Mouse (Mus musculus) embryonic facial prominence, embryonic 10.5 days (tissue): ENCODE data around the gene Zfp992. TPM values are rescaled to one million over a fixed set of nuclear protein-coding genes. Genes with fewer than 3 reads are reported as not detected.
"Not testable (repeated sequence)": the region's sequence is repeated elsewhere in the genome, so short reads cannot be mapped to it uniquely, and the experiment has no call there.

Source experiments
- DNase-seq: peaks from one replicate; pipeline ENCODE4 v3.0.0-alpha.2; 2017; ENCODE audit warnings: low spot score
- H3K27ac ChIP-seq: fragments of 300-500 bp; sonication (generic); replicated peaks from 2 replicates; pipeline ENCODE4 v1.5.1; 2016; ENCODE audit warnings: mild to moderate bottlenecking
- H3K27me3 ChIP-seq: fragments of 300-500 bp; sonication (generic); replicated peaks from 2 replicates; pipeline ENCODE4 v1.6.1; 2016; ENCODE audit warnings: low read depth, mild to moderate bottlenecking; ENCODE audit not compliant: poor library complexity, severe bottlenecking
- H3K36me3 ChIP-seq: fragments of 300-500 bp; sonication (generic); replicated peaks from 2 replicates; pipeline ENCODE4 v1.6.1; 2016; ENCODE audit warnings: mild to moderate bottlenecking, moderate library complexity
- H3K4me1 ChIP-seq: fragments of 300-500 bp; sonication (generic); 2 replicates; pipeline ENCODE4 v1.6.1; 2016
- H3K4me3 ChIP-seq: fragments of 300-500 bp; sonication (generic); 2 replicates; pipeline ENCODE4 v1.5.1; 2016; ENCODE audit warnings: mild to moderate bottlenecking, moderate library complexity
- H3K9me3 ChIP-seq: fragments of 300-500 bp; sonication (generic); 2 replicates; pipeline ENCODE4 v1.6.1; 2016; ENCODE audit warnings: mild to moderate bottlenecking
- WGBS: fragments of 180-500 bp; shearing (Covaris S2); methylation state at CpG from one replicate; pipeline ENCODE4 v1.1.7; 2016; 5-methylcytosine and 5-hydroxymethylcytosine counted together
- polyA plus RNA-seq: library from polyadenylated mRNA; unstranded; fragments of >200 nt; fragmentation: Nextera tagmentation; extraction: Ambion mirVana; gene quantifications from 2 replicates; pipeline ENCODE4 v1.2.1, GENCODE M21; 2016

Gene Zfp992
- polyA plus RNA-seq, 1 experiment from 2014 or later = 5.0 TPM

DNA sequence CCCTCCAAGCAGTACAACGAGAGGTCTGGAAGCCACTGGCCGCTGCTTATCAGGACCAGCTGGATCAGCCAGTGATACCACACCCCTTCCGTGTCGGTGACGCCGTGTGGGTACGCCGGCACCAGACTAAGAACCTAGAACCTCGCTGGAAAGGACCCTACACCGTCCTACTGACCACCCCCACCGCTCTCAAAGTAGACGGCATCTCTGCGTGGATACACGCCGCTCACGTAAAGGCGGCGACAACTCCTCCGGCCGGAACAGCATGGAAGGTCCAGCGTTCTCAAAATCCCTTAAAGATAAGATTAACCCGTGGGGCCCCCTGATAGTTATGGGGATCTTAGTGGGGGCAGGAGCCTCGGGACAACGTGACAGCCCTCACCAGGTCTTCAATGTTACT is 60.2 kb downstream of the Zfp992 start:
- H3K36me3 ChIP-seq = not testable (repeated sequence)

DNA sequence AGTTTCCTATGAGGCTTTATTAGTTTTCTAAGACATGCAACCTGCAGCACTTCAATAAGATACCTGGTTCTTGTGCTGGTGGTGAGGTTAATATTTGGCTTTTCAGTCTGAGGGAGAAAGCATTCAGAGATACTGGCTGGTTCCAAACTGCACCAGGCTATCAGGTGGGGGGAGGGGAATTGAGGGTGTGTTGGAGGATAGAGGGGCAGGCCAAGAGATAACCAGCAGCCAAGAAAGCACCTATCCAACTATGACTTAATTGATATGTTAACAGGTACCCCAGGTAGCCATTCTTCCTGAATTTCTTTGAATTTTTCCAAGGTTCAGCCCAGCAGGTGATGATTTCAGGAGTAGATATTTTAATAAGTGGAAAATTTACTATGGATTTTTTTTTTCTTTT is 63.0 kb downstream of the Zfp992 start:
- peaks cover 43% of the 10 kb centered on the region for H3K9me3 ChIP-seq
- not testable (repeated sequence) for DNase-seq, H3K27ac ChIP-seq, H3K36me3 ChIP-seq, H3K4me3 ChIP-seq, H3K27me3 ChIP-seq, H3K4me1 ChIP-seq

More for the DNA sequence above, 60.2 kb downstream of the Zfp992 start:
- not testable (repeated sequence) for H3K27me3 ChIP-seq, H3K4me1 ChIP-seq, H3K4me3 ChIP-seq, DNase-seq, H3K27ac ChIP-seq
- WGBS = 96% methylated on average over 23 of the region's 24 CpGs
- H3K9me3 ChIP-seq = peaks cover 19% of the 10 kb centered on the region

DNA sequence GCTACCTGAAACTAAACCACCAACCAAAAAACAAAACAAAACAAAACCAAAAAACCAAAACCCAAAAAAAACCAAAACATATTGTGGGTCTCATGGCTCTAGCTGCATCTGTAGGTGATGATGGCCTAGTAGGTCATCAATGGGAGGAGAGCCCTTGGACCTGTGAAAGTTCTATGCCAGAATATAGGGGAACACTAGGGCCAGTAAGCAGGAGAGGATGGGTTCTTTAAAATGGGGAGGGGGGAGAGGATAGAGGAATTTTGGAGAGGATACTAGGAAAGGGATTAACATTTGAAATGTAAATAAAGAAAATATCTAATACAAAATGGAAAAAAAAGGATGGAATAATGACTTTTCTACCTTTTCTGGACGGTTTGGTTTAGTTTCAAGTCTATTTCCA is 67.7 kb downstream of the Zfp992 start:
- H3K27me3 ChIP-seq = no peaks in the 10 kb centered on the region
- H3K27ac ChIP-seq = no peak overlapping the region
- no peaks in the 10 kb centered on the region for H3K36me3 ChIP-seq
- no peak for DNase-seq
- 63% methylated on average over 1 of the region's 1 CpGs for WGBS
- H3K4me1 ChIP-seq = no peaks in the 10 kb centered on the region
- no peak overlapping the region for H3K4me3 ChIP-seq
- H3K9me3 ChIP-seq = peaks cover 80% of the 10 kb centered on the region

DNA sequence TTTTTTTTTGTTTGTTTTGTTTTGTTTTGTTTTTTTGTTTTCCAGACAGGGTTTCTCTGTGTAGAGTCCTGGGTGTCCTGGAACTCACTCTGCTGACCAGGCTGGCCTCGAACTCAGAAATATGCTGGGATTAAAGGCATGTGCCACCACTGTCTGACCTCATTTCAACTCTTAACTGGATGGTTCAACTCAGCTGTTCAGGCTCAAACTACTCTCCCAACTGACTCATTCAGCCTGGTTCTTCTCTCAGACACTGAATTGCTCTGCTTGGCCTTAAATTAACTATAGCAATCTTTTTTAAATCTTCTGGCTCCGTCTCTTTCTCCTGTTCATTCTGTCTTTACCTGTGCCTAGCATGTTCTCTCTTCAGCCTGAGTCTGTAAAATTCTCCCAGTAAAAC is 68.3 kb downstream of the Zfp992 start:
- H3K9me3 ChIP-seq = peaks cover 81% of the 10 kb centered on the region
- H3K36me3 ChIP-seq, H3K4me1 ChIP-seq, H3K4me3 ChIP-seq, H3K27me3 ChIP-seq, H3K27ac ChIP-seq, DNase-seq: not testable (repeated sequence)
- 73% methylated on average over 2 of the region's 2 CpGs for WGBS

Other genes with a start within 250 kb of the Zfp992 start
- gene Zfp981, start 53.0 kb downstream of the Zfp992 start, polyA plus RNA-seq = 0.11 TPM in 1 of 2 replicates, not detected in the other
- gene Zfp993, start 161.9 kb downstream of the Zfp992 start, polyA plus RNA-seq = 3.5 and 3.6 TPM in 2 replicates